Comparison of ENCODE assay signal across 28 mouse cellular contexts in the genomic region with DNA sequence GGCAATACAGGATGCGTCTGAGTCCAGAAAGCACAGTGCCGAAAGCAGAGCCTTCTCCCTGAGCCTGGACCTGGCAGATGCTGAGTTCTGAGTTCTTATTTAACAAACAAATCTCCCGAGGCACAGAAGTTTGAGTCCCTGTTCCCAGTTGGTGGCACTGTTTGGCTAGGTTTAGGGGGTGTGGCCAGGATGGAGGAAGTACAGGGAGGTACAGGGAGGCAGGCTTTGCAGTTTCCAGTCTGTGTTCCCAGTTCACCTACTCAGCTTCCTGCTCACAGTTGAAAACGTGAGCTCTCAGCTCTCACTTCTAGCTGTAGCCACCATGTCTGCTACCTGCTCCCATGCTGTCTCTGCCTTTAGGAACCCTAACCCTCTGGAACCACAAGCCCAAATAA. TPM values are rescaled to one million over a fixed set of nuclear protein-coding genes. Genes with fewer than 3 reads are reported as not detected.
"Had no signal": no experiment of that assay in that cellular context is flagged by ENCODE, and none has a peak within 500 bp of the region (broad histone marks: within the 10 kb centered on the region; RNA-seq: fewer than 3 reads in every experiment).

No protein-coding gene starts in this region.

- H3K4me2 ChIP-seq: limb, embryonic 12.5 days; limb, embryonic 15.5 days; liver, embryonic 11.5 days; lung, embryonic 14.5 days; midbrain, embryonic 12.5 days; midbrain, embryonic 15.5 days; neural tube, embryonic 13.5 days; stomach, embryonic 15.5 days had no signal

- H3K36me3 ChIP-seq: limb, embryonic 12.5 days; limb, embryonic 15.5 days; midbrain, embryonic 12.5 days; midbrain, embryonic 15.5 days; neural tube, embryonic 13.5 days; stomach, embryonic 15.5 days had no signal

- H3K4me1 ChIP-seq: limb, embryonic 12.5 days; limb, embryonic 15.5 days; midbrain, embryonic 12.5 days; midbrain, embryonic 15.5 days; neural tube, embryonic 13.5 days; stomach, embryonic 15.5 days had no signal

- H3K9me3 ChIP-seq: limb, embryonic 12.5 days; limb, embryonic 15.5 days; midbrain, embryonic 12.5 days; midbrain, embryonic 15.5 days; neural tube, embryonic 13.5 days; stomach, embryonic 15.5 days had no signal

- DNase-seq: kidney, postnatal 25 days; left cerebral cortex, postnatal 4 days; liver, postnatal 0 days; lung, embryonic 14.5 days; retina, postnatal 1 day; right cerebral cortex, postnatal 25 days; spleen, adult 18-20 months; thymus, postnatal 36 days had no signal

- H3K9ac ChIP-seq: limb, embryonic 12.5 days; limb, embryonic 15.5 days; liver, embryonic 14.5 days; liver, postnatal 0 days; lung, embryonic 14.5 days; midbrain, embryonic 12.5 days; midbrain, embryonic 15.5 days; neural tube, embryonic 13.5 days; stomach, embryonic 15.5 days had no signal

- ATAC-seq: liver, postnatal 0 days; lung, postnatal 0 days; midbrain, embryonic 15.5 days had no signal

- H3K4me3 ChIP-seq: limb, embryonic 12.5 days; limb, embryonic 15.5 days; midbrain, embryonic 12.5 days; midbrain, embryonic 15.5 days; myocyte; neural tube, embryonic 13.5 days; stomach, embryonic 15.5 days had no signal

- H3K27me3 ChIP-seq: limb, embryonic 12.5 days; limb, embryonic 15.5 days; midbrain, embryonic 12.5 days; midbrain, embryonic 15.5 days; neural tube, embryonic 13.5 days; stomach, embryonic 15.5 days had no signal

- H3K27ac ChIP-seq: kidney, postnatal 0 days; limb, embryonic 12.5 days; limb, embryonic 15.5 days; liver, embryonic 14.5 days; macrophage; midbrain, embryonic 12.5 days; midbrain, embryonic 15.5 days; neural tube, embryonic 13.5 days; stomach, embryonic 15.5 days had no signal

RNA-seq across cellular contexts. Expression of a gene that starts 37.8 kb away (rescaled TPM):
- total RNA-seq: layer of hippocampus, adult 8-10 months; layer of hippocampus, postnatal 14 days; left cerebral cortex, adult 8-10 months; left cerebral cortex, postnatal 14 days; left cerebral cortex, postnatal 4 days; megakaryocyte, adult 5-6 weeks; neutrophil, adult 5-6 weeks had no signal
- polyA plus RNA-seq: kidney, postnatal 0 days; large intestine, adult 2 months; limb, embryonic 12.5 days; liver, embryonic 11.5 days; liver, embryonic 14.5 days; liver, postnatal 0 days; lung, embryonic 14.5 days; lung, postnatal 0 days; macrophage; midbrain, embryonic 12.5 days; midbrain, embryonic 15.5 days; myocyte; neural tube, embryonic 13.5 days; stomach, embryonic 15.5 days; urinary bladder, adult 2 months had no signal
